Mouse (Mus musculus): Measurements from ENCODE around the gene She.
A peak's percentile ranks its signal among the peaks of the same experiment; 100 is the strongest.

The She gene

DNA sequence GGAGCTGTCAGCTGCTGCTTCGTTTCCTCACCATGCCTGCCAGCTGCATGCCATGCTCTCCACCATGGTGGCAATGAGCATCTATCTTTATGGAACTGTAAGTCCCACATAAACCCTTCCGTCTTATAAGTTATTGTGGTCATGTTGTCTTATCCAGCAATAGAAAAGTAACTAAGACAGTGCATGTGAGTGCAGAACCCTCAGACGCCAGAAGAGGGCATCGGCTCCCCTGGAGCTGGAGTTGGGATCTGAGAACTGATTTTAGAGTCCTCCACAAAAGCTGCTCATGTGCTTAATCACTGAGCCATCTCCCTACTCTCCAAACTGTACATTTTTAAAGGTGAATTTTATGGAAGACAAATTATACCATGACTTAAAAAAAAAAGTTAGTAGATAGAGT, 14.1 kb upstream of the She start:
- no peak for DNase-seq (ENCODE audit: low spot score)

DNA sequence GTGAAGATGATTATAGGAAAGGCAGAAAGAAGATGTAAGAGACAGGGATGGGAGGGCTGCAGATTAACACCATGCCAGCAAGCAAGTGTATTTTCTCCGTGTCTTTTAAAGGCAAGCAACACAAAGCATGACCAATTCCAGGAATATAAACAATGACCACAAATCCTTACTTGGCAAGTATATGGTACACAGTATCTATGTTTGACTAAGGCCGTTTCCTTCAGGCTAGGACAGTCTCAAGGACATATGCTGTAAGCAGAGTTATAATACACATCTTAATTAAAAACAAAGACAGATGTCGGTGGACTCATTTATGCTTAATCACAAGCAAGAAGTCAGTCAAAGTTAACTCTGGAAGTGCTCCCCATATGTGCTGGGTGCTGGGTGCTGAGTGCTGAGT, 12.6 kb upstream of the She start:
- no peak for DNase-seq (ENCODE audit: low spot score)

DNA sequence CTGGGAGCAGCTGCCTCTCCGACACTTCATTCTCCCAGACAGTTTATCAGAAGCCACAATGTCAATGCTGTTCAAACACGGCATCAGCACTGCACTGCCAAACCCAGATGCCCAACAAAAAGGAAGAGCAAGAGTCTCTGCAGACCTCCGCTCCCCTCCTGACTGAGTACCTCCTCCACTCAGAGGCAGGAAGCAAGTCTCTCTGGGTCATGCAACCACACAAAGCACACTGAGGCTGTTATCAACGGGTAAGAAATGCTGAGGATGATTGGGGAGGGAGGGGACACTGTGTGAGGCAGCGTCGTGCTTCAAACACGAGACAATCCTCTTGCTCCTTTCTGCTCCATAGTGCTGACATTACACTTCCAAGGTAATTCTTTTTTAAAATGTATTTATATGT, 11.3 kb upstream of the She start:
- DNase-seq (ENCODE audit: low spot score) = no peak

DNA sequence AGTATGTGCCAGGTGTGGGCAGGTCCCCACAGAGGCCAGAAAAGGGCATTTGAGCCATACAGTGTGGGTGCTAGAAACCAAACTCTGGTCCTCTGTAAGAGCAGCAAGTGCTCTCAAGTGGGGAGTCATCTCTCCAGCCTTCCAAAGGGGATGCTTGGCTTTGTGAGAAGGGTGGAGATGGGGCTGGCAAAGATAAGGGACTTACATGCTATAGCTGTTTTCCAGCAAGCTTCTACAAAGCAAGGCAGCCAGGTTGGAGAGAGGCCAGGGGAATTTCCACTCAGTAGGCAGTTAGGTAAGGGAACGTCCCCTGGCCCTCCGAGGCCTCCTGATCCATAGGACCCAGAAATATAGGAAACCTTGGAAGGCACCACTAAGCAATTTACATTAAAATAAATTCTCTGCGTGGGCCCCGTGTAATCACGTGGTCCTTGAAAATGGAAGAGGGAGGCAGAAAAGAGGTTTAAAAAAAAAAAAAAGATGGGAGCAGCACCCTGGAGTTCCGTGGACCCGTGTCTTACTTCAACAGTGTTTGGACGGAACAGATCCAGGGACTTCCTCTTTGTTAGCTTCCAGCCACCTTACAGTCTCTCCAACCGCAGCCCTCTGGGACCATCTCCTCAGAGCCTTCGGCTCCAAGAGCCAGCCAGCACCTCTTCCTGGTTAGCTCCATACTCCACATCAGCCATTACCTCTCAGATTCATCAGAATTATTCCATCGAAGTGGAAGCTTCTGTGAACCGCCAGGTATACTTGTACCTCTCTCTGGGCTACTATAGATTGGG, 10.7 kb upstream of the She start:
- no peak for DNase-seq (ENCODE audit: low spot score)

DNA sequence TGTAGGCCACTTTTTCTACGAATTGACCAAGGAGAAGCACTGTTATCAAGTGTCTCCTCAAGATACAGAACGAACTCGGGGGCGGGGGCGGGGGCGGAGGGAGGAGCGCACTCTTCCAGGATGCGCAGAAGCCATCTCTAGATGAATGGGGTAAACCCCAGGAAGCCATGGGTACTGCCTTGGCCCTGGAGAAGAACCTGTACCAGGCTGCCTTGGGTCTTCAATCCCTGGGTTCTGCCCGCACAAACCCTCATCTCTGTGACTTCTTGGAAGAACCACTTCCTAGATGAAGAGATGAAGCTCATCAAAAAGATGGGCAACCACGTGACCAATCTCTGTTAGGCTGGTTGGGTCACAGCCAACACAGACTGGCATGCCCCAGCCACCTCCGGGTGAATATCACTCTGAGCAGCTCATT, 10.1 kb upstream of the She start:
- no peak for DNase-seq (ENCODE audit: low spot score)

DNA sequence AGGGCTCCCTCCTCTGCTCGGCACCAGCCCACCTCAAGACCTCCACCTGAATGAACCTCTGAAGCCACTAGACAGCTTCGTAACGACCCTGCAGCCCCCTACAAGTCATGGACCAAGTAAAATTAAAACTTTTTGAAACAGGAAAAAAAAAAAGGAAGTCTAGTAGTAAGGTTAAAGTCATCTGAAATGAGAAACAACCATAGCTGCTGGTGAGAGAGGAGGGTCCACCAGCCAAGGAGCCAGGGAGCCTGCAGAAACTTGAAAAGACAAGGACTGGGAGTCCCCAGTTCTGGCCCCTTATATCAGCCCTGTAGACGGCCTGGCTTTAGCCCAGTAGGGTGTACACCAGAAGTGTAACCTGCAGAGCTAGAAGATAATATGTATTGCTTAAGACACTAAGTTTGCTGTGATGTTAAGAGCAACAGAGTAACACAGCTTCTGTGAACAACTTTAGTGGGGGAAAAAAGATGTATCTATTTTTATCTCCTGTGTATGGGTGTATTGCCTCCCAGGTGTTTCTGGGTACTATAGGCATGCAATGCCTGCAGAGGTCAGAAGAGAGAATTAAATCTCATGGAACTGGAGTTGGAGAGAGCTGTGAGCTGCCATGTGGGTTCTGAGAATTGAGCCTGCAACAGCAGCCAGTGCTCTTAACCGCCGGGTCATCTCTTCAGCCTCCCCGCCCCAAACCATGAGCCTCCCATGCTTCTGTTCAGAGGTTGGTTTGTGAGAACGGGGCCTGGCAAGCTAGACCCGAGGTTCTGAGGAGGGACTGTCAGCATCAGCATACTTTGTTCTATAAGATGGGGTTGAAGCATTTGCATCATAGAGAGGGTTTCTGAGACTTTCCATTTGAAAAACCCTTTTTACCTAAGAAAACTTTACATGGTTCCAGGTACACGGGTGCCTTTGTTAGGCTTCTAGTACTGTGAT, 9.4 kb upstream of the She start:
- no peak for DNase-seq (ENCODE audit: low spot score)

DNA sequence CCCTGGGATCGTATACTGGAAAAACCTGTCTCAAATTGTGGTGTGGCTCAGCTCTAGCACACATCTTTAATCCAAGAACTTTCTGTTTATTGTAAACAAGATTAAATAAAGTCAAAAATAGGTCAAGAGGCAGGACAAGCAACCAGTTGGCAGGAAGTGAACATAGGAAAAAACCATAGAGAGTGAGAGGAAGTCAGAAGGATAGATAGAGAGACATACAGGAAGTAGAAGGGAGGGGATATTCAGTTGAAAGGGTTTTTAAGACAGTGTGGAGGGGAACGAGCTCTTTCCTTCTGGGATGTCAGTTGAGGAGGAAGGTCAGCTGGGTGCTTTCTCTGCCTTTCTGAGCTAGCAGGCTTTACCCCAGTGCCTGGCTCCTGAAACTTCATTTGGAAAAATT, 7.6 kb upstream of the She start:
- peak; percentile 76 for DNase-seq (ENCODE audit: low spot score)

DNA sequence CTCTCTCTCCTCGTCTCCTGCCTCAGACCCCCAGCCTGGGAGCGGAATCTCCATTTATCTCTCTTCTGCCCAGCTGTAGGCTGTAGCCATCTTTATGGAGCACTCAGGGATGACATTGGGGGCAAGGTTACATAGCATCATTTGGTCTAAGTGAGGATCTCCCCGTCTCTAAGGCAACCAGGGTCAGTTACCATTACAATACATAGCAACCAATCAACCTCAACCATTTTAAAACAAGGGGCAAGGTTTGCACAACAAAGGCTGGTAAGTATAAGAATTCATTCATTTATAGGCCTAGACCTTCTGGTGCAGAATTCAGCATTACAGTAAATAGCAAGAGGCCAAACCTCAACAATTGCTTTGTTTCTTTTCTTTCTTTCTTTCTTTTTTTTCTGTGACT, 4.9 kb upstream of the She start:
- DNase-seq (ENCODE audit: low spot score) = no peak

DNA sequence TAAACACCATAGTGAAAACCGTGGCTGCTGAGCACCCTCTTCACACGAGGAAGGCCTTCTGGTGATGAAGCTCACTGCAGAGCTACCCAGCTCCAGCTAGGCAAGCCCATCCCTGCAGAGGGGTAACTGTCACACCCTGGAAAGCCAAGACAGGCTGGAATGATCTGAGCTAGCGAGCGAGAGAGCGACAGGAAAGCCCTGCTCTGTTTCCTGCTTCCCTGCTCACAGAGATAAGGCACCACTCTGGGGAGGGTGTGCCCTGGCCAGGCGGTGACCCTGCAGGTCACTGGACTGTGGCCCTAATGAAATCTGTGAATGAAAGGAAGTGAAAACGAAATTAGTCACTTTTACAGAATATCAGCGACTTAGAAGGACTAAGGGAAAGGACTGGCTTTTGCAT, 4.2 kb downstream of the She start:
- DNase-seq (ENCODE audit: low spot score) = no peak

DNA sequence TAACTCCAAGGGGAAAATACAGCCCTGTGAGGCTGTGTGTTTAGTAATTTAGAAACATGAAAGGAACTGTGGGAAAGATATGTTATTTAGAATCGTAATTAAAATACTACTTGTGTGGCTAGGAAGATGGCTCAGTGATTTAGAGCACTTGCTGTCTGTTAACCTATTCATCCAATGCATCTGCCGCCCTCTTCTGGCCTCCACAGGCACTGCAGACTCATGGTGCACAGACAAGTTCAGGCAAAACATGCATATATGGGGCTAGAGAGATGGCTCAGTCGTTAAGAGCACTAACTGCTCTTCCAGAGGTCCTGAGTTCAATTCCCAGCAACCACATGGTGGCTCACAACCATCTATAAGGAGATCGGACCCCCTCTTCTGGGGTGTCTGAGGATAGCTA, 11.1 kb downstream of the She start:
- peak; percentile 26 for DNase-seq (ENCODE audit: low spot score)

DNA sequence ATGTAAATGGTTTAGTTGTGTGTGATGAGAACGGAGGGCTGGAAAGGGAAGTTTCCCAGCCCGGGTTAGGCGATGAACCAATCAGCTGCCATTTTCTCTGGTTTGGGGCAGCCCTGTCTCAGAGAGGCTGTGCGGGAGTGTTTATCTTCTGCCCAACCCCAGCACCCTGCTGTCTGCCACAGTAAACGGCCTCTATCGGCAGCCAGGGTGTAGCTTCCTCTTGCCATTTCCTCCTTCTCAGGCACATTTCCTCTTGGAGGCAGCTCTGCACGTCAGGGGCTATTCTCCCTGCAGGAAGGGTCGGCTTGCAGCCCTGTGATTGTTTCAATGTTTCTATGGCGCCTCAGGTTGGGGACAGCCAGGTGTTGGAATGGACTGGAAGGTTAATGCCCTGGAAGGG, 12.0 kb downstream of the She start:
- no peak for DNase-seq (ENCODE audit: low spot score)

DNA sequence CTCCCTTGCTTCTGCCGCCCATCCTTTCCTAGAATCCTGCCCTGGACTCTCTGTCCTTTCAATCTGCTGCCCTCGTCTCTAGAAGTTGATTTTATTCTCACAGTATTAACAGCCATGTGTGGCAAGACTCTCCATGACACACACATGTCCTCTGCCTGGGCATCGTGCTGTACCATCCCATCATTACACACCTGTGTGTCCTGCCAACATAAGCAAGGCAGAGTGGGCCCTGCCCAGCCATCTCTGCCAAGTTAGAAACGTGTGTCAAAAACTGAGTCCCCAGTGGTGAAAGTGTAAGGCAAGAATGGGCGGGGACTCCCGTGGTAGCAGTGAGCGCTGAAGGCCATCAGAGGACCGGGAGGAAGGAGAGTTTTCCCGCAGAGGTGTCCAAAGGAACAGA, 14.6 kb downstream of the She start:
- DNase-seq (ENCODE audit: low spot score) = no peak

DNA sequence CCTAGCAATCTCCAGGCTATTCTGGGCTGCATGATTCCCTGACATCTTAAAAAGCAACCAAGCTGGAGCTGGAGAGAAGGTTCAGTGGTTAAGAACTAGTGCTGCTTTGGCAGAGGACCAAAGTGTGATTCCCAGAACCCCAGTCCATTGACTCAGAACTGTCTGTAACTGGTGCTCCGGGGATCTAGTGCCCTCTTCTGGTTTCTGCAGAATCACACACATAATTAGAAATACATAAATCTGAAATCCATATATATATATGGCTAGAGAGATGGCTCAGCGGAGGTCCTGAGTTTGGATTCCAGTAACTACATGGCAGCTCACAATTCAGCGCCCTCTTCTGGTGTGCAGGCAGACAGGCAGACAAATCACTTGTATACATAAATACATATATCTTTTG, 16.0 kb downstream of the She start:
- DNase-seq (ENCODE audit: low spot score) = no peak

DNA sequence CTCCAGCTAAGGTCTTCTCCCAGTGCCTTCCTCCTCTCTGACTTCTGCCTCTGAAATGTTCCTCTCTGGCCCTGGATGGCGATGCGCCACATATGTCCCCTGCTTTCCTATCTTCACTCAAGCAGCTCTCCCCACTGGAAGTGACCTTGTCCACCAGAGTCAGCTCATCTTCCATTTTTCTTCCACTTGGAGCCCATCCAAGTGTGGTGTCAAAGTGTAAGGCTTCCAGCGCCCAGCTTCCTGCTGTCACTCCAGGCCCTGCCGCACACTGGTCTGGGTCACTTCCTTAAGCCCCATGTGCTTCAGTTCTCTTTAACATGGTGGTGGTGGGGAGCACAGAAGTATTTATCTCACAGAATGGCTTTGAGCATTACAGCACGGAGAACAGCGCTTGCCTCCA, 16.4 kb downstream of the She start:
- DNase-seq (ENCODE audit: low spot score) = no peak

DNA sequence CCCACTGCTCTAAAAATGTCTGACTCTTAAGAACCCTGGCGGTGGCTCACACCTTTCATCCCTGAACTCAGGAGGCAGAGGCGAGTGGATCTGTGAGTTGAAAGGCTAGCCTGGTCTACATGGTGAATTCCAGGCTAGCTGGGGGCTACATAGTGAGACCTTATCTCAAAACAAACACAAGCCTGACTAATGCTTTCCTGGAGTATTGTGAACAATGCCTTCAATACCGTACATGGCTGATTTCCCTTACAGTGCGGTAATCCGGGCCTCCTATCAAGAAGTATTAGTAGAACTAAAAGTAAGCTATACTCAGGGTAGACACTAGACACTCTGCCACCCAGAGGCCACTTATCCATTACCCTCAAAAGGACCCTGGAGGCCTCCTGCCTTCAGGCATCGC, 16.9 kb downstream of the She start:
- no peak for DNase-seq (ENCODE audit: low spot score)

DNA sequence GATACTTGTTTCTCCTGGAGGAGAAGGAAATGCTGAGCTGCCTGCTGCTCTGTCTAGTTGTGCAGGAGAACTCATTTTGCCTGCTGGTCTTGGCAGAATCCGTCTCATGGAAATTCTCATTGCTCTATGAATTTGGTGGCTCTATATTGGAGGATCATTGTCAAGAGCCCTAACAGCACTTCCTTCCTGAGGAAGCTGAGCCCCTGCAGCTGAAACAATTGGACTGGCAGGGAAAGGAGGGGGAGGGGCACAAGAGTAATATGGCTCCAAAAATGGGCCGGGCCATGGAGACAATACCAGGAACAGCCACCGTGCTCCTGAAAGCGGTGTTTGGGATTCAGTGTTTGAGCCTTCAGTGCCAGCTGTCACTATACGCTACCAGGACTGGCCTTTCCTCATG, 22.6 kb downstream of the She start:
- no peak for DNase-seq (ENCODE audit: low spot score)

DNA sequence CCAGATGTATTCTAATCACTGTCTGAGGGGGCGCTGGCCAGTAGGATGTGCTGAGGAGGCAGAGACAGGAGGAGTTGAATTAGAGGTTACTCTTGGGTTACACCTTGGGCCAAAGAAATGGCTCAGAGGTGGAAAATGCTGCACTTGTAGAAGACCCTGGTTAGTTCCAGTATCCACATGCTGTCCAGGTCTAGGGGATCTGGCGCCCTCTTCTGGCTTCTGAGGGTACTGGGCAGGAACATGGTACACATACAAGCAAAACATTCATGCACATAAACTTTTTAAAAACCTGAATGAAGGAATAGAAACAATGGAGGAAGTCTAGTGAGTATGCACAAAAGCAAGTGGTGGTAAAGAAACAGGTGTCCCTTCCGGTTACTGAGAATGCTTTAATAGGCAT, 26.2 kb downstream of the She start:
- DNase-seq (ENCODE audit: low spot score) = no peak

DNA sequence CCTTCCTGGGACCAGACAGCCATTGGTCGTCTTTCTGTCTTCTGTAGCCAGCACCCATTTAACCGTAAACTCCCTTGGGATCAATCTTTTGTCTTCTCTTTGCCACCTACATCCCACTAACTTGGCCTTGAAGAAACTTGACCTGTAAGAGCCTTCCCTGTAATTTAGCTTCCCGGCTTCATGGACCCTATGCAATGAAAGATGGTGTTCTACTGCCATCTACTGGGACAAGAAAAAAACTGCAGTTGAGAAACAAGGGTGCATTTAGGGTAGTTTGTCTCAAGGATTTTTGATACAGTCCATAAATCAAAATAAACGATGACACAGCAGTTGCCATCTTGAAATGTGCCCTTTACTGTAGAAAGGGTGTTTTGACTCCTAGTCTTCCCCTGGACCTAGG, 27.0 kb downstream of the She start:
- peak; percentile 86 for DNase-seq (ENCODE audit: low spot score)

DNA sequence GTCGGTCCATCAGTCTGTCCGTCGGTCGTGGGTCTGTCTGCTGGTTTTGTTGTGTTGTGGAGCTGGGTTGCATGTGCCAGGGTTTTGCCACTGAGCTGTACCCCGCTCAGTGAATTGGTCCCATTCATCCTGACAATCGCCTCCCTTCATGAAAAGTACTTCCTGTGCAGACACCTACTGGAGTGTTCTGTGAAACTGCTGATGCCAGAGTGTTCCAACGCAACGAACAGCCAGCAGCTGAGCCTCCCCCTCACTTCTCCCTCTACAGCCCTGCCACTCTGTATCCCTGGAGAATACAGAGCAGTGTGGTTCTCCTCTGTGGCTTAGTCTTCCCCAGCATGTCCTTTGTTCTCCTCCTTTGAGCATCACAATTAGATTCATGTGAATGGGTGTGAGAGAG, 27.7 kb downstream of the She start:
- no peak for DNase-seq (ENCODE audit: low spot score)

DNA sequence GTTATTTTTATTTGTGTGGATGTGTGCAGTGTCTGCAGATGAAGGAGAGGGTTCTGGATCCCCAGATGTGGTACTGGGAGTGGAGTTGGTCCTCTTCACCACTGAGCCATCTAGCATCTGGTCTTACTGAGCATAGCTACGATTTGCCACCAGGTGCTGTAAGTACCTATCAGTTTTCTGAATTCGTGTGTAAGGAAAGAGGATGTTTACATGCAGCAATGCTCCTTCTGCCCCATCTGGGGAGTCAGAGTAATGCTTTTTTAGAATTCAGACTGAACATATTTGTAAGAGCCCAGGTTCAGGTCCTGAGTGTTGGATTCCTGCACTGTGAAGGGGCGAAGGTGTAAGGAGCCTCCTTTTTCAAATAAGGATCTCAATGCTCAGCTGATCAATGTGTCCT, 28.8 kb downstream of the She start:
- no peak for DNase-seq (ENCODE audit: low spot score)

DNA sequence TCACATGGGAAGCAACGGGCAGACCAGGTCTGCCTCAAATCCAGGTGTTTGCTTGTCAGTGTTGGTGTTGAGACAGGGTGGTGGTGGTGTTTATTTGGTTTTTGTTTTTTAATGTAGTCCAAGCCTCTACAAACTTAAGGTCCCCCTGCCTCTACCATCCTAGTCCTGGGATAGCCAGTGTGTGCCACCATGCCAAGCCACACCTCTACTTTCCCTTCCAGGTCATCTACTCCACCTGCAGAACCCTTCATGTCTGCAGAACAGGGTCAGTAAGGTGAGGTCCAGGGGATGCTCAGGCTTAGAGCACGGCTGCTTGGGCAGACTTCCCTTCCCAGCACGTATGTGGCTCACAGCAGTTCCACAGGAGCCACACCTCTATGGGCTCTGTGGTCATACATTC, 29.2 kb downstream of the She start:
- no peak for DNase-seq (ENCODE audit: low spot score)

DNA sequence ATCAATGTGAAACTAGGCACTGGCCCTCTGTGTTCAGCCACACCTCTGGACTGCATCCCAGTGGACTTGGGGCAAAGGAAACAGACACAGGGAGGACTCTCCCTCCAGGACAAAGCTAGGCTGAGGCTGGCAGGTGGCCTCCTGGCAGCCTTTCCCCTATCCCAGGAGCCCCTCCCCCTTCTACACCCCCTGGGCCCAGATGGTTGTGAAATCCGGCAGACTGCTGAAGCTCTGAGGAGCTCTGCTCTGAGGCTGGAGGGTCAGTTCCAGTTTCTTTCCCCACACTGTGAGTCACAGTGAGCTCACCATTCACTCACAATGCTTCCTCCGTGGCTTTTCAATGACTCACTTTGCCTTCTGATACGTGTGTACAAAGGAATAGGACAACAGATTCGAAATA, 29.9 kb downstream of the She start:
- DNase-seq (ENCODE audit: low spot score) = peak; percentile 86

DNA sequence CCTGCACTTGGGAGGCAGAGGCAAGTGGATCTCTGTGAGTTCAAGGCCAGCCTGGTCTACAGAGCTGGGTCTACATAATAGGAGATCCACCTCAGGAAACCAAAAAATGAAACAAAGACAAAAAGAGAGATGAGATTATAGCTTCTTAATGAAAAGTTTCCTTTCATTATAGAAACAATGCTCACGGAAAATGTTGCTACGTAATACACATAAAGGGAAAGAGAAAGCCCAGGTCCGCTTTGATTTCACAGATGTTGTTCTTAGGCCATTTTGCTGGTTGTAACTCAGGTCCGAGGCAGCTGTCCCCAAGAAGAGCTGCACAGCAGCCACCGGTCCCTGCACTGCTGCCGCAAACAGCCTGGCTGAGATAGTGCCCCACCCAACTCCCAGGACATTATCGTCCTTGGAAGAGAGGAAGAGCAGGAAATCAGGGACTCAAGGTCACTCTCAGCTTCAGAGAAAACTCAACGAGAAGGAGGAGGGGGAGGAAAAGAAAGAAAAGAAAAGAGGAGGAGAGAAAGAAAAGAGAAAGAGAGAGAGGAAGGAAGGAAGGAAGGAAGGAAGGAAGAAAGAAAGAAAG, 31.1 kb downstream of the She start:
- no peak for DNase-seq (ENCODE audit: low spot score)
